22 mouse cellular contexts compared by ENCODE assay signal in the genomic region with DNA sequence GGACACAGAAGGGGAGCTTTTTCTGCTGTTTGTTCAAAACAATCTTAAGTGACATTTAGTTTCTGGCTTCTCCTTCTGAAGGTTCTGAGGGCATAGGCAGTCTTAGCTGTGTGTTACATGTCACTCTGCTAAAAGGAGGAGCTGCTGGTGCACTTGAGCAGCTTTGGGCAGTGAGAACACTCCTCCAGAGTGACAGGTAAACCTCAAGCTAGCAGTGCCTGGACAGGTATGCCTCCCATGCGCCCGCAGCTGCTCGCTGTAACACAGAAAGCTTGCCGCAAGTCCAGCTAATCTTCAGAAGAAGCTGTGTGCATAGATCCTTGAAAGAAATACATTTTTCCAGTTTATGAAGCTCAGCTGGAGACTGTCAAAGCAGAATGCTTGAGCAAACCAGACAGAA. TPM values are rescaled to one million over a fixed set of nuclear protein-coding genes. Genes with fewer than 3 reads are reported as not detected.
"Had no signal": no experiment of that assay in that cellular context is flagged by ENCODE, and none has a peak within 500 bp of the region (broad histone marks: within the 10 kb centered on the region; RNA-seq: fewer than 3 reads in every experiment).

No protein-coding gene starts in this region.

- H3K4me3 ChIP-seq: heart, adult 2 months; hindbrain, embryonic 10.5 days; hindbrain, embryonic 12.5 days; intestine, embryonic 15.5 days; layer of hippocampus, adult 2 months; left cerebral cortex, adult 2 months; liver, embryonic 13.5 days had no signal

- H3K27me3 ChIP-seq: hindbrain, embryonic 12.5 days had no signal

- H3K27ac ChIP-seq: heart, adult 2 months; hindbrain, embryonic 10.5 days; hindbrain, embryonic 12.5 days; hindbrain, embryonic 14.5 days; intestine, embryonic 15.5 days; layer of hippocampus, adult 2 months; left cerebral cortex, adult 2 months; liver, embryonic 13.5 days had no signal

- DNase-seq: gastrocnemius, postnatal 25 days; heart, adult 2 months; heart, postnatal 10 days; heart, postnatal 4 days; kidney, adult 18-20 months; kidney, adult 8-10 months; kidney, postnatal 10 days; kidney, postnatal 25 days; kidney, postnatal 4 days; liver; liver, embryonic 13.5 days had no signal

- ATAC-seq: hindbrain, embryonic 16.5 days; inflammation-experienced regulatory T-cells, adult 6 months; intestine, embryonic 15.5 days; intestine, postnatal 0 days had no signal

- H3K36me3 ChIP-seq: hindbrain, embryonic 10.5 days; hindbrain, embryonic 12.5 days; intestine, embryonic 15.5 days; liver, embryonic 13.5 days had no signal

- H3K9ac ChIP-seq: hindbrain, embryonic 12.5 days; hindbrain, embryonic 14.5 days; intestine, embryonic 15.5 days; liver, embryonic 13.5 days had no signal

- H3K9me3 ChIP-seq: hindbrain, embryonic 10.5 days; hindbrain, embryonic 12.5 days; intestine, embryonic 15.5 days had no signal

- H3K4me1 ChIP-seq: liver, embryonic 13.5 days had no signal

- H3K4me2 ChIP-seq: heart, embryonic 11.5 days; hindbrain, embryonic 12.5 days; hindbrain, embryonic 14.5 days; intestine, embryonic 15.5 days; liver, embryonic 11.5 days; liver, embryonic 13.5 days had no signal

RNA-seq across cellular contexts. Expression of gene Tdrd1, which starts 4.2 kb away (rescaled TPM):
- polyA plus RNA-seq: inflammation-experienced regulatory T-cells, adult 6 months had no signal

RNA-seq across cellular contexts. Expression of gene Vwa2, which starts 43.9 kb away (rescaled TPM):
- polyA plus RNA-seq: heart, adult 2 months; inflammation-experienced regulatory T-cells, adult 6 months; liver, embryonic 13.5 days had no signal
